Mouse (Mus musculus): Measurements from ENCODE around the gene 4930578C19Rik. TPM values are rescaled to one million over a fixed set of nuclear protein-coding genes. Genes with fewer than 3 reads are reported as not detected.

4930578C19Rik gene
- polyA plus RNA-seq (2016; fragmentation: Nextera tagmentation; extraction: Ambion mirVana), result not detected in 2 replicates

- H3K4me3 ChIP-seq, result no peak within 1 kb of the TSS
- no peak within 1 kb of the TSS for H3K4me2 ChIP-seq
- 66% methylated on average over 8 of the region's 8 CpGs for WGBS
- no peaks in the 10 kb centered on the region for H3K4me1 ChIP-seq (replicated peaks)
- H3K36me3 ChIP-seq, result no peaks in the 10 kb centered on the region
- no peaks in the 10 kb centered on the region for H3K27me3 ChIP-seq (replicated peaks)
- H3K27ac ChIP-seq (ENCODE audit: poor library complexity, severe bottlenecking), result no peak within 1 kb of the TSS
- H3K9ac ChIP-seq, result no peak within 1 kb of the TSS
- no peak for ATAC-seq (ENCODE audit: insufficient number of reproducible peaks, low FRiP score)
- H3K9me3 ChIP-seq (replicated peaks), result no peaks in the 10 kb centered on the region
Observed at GRCm38 (mm10) chrX:18461198-18461601, at the start of gene 4930578C19Rik. 4930578C19Rik (minus strand) TSS chrX:18461397.

- Histone ChIP-seq H3K36me3 (no peaks in the 10 kb centered on the region), H3K27ac (ENCODE audit: poor library complexity, severe bottlenecking) (no peak overlapping the region), H3K4me2 (no peak overlapping the region), H3K9ac (no peak overlapping the region), H3K4me3 (no peak overlapping the region), H3K9me3 (replicated peaks) (no peaks in the 10 kb centered on the region), H3K4me1 (replicated peaks) (no peaks in the 10 kb centered on the region), H3K27me3 (replicated peaks) (no peaks in the 10 kb centered on the region)
- no peak for ATAC-seq (ENCODE audit: insufficient number of reproducible peaks, low FRiP score)
- WGBS, result 65% methylated on average over 1 of the region's 1 CpGs
Observed at GRCm38 (mm10) chrX:18467690-18468089, 6.5 kb upstream of the 4930578C19Rik start.

- no peak for ATAC-seq (ENCODE audit: insufficient number of reproducible peaks, low FRiP score)
- Histone ChIP-seq H3K4me2 (no peak overlapping the region), H3K9ac (no peak overlapping the region), H3K36me3 (no peaks in the 10 kb centered on the region), H3K9me3 (replicated peaks) (no peaks in the 10 kb centered on the region), H3K4me1 (replicated peaks) (no peaks in the 10 kb centered on the region), H3K27me3 (replicated peaks) (no peaks in the 10 kb centered on the region), H3K4me3 (no peak overlapping the region), H3K27ac (ENCODE audit: poor library complexity, severe bottlenecking) (no peak overlapping the region)
- WGBS, result 82% methylated on average over 1 of the region's 1 CpGs
Observed at GRCm38 (mm10) chrX:18462879-18463278, 1.7 kb upstream of the 4930578C19Rik start.

GRCm38 (mm10) chrX:18451559-18451958 is 9.6 kb downstream of the 4930578C19Rik start:
- no peak overlapping the region for H3K4me2 ChIP-seq
- 50% methylated on average over 1 of the region's 1 CpGs for WGBS
- no peaks in the 10 kb centered on the region for H3K36me3 ChIP-seq
- no peak overlapping the region for H3K27ac ChIP-seq (ENCODE audit: poor library complexity, severe bottlenecking)
- H3K4me1 ChIP-seq (replicated peaks), result no peaks in the 10 kb centered on the region
- ATAC-seq (ENCODE audit: insufficient number of reproducible peaks, low FRiP score), result no peak
- H3K4me3 ChIP-seq, result no peak overlapping the region
- H3K9me3 ChIP-seq (replicated peaks), result no peaks in the 10 kb centered on the region
- H3K27me3 ChIP-seq (replicated peaks), result no peaks in the 10 kb centered on the region
- H3K9ac ChIP-seq, result no peak overlapping the region

GRCm38 (mm10) chrX:18442066-18442465 is 19.1 kb downstream of the 4930578C19Rik start:
- Histone ChIP-seq H3K4me2 (no peak overlapping the region), H3K4me3 (no peak overlapping the region), H3K4me1 (replicated peaks) (no peaks in the 10 kb centered on the region), H3K9me3 (replicated peaks) (no peaks in the 10 kb centered on the region), H3K36me3 (no peaks in the 10 kb centered on the region), H3K27me3 (replicated peaks) (no peaks in the 10 kb centered on the region), H3K27ac (ENCODE audit: poor library complexity, severe bottlenecking) (no peak overlapping the region), H3K9ac (no peak overlapping the region)
- 30% methylated on average over 5 of the region's 5 CpGs for WGBS
- no peak for ATAC-seq (ENCODE audit: insufficient number of reproducible peaks, low FRiP score)

GRCm38 (mm10) chrX:18425451-18425850 is 35.7 kb downstream of the 4930578C19Rik start:
- H3K4me3 ChIP-seq, result no peak overlapping the region
- ATAC-seq (ENCODE audit: insufficient number of reproducible peaks, low FRiP score), result no peak
- WGBS, result 69% methylated on average over 3 of the region's 3 CpGs
- no peaks in the 10 kb centered on the region for H3K27me3 ChIP-seq (replicated peaks)
- no peaks in the 10 kb centered on the region for H3K9me3 ChIP-seq (replicated peaks)
- no peak overlapping the region for H3K9ac ChIP-seq
- H3K4me1 ChIP-seq (replicated peaks), result no peaks in the 10 kb centered on the region
- H3K36me3 ChIP-seq, result no peaks in the 10 kb centered on the region
- no peak overlapping the region for H3K4me2 ChIP-seq
- H3K27ac ChIP-seq (ENCODE audit: poor library complexity, severe bottlenecking), result no peak overlapping the region

GRCm38 (mm10) chrX:18423206-18423605 is 38.0 kb downstream of the 4930578C19Rik start:
- no peak overlapping the region for H3K4me2 ChIP-seq

GRCm38 (mm10) chrX:18420161-18420784 is 40.9 kb downstream of the 4930578C19Rik start:
- Histone ChIP-seq H3K4me2 (no peak overlapping the region), H3K9me3 (replicated peaks) (no peaks in the 10 kb centered on the region), H3K36me3 (no peaks in the 10 kb centered on the region), H3K9ac (no peak overlapping the region), H3K4me1 (replicated peaks) (no peaks in the 10 kb centered on the region), H3K27me3 (replicated peaks) (no peaks in the 10 kb centered on the region), H3K4me3 (no peak overlapping the region), H3K27ac (ENCODE audit: poor library complexity, severe bottlenecking) (no peak overlapping the region)
- ATAC-seq (ENCODE audit: insufficient number of reproducible peaks, low FRiP score), result no peak
- 81% methylated on average over 4 of the region's 4 CpGs for WGBS

More at GRCm38 (mm10) chrX:18423206-18423605, 38.0 kb downstream of the 4930578C19Rik start:
- H3K27ac ChIP-seq (ENCODE audit: poor library complexity, severe bottlenecking), result no peak overlapping the region
- H3K4me3 ChIP-seq, result no peak overlapping the region
- no peaks in the 10 kb centered on the region for H3K9me3 ChIP-seq (replicated peaks)
- no peak overlapping the region for H3K9ac ChIP-seq
- 87% methylated on average over 4 of the region's 4 CpGs for WGBS
- no peaks in the 10 kb centered on the region for H3K36me3 ChIP-seq
- no peaks in the 10 kb centered on the region for H3K27me3 ChIP-seq (replicated peaks)
- ATAC-seq (ENCODE audit: insufficient number of reproducible peaks, low FRiP score), result no peak
- no peaks in the 10 kb centered on the region for H3K4me1 ChIP-seq (replicated peaks)

GRCm38 (mm10) chrX:18418977-18419376 is 42.2 kb downstream of the 4930578C19Rik start:
- no peaks in the 10 kb centered on the region for H3K36me3 ChIP-seq
- H3K4me1 ChIP-seq (replicated peaks), result no peaks in the 10 kb centered on the region
- no peaks in the 10 kb centered on the region for H3K9me3 ChIP-seq (replicated peaks)
- H3K27me3 ChIP-seq (replicated peaks), result no peaks in the 10 kb centered on the region
- 31% methylated on average over 1 of the region's 1 CpGs for WGBS
- H3K4me3 ChIP-seq, result no peak overlapping the region
- H3K4me2 ChIP-seq, result no peak overlapping the region
- H3K27ac ChIP-seq (ENCODE audit: poor library complexity, severe bottlenecking), result no peak overlapping the region
- ATAC-seq (ENCODE audit: insufficient number of reproducible peaks, low FRiP score), result no peak
- H3K9ac ChIP-seq, result no peak overlapping the region

- H3K9me3 ChIP-seq (replicated peaks), result no peaks in the 10 kb centered on the region
- WGBS, result 66% methylated on average over 2 of the region's 2 CpGs
- ATAC-seq (ENCODE audit: insufficient number of reproducible peaks, low FRiP score), result no peak
Observed at GRCm38 (mm10) chrX:18414560-18414959, 46.6 kb downstream of the 4930578C19Rik start.

GRCm38 (mm10) chrX:18411071-18411840 is 49.9 kb downstream of the 4930578C19Rik start:
- no peaks in the 10 kb centered on the region for H3K9me3 ChIP-seq (replicated peaks)
- no peak overlapping the region for H3K27ac ChIP-seq (ENCODE audit: poor library complexity, severe bottlenecking)
- H3K9ac ChIP-seq, result no peak overlapping the region
- H3K4me1 ChIP-seq (replicated peaks), result no peaks in the 10 kb centered on the region
- H3K4me2 ChIP-seq, result no peak overlapping the region
- 76% methylated on average over 10 of the region's 10 CpGs for WGBS
- ATAC-seq (ENCODE audit: insufficient number of reproducible peaks, low FRiP score), result no peak
- no peak overlapping the region for H3K4me3 ChIP-seq
- no peaks in the 10 kb centered on the region for H3K36me3 ChIP-seq
- H3K27me3 ChIP-seq (replicated peaks), result no peaks in the 10 kb centered on the region

More at GRCm38 (mm10) chrX:18414560-18414959, 46.6 kb downstream of the 4930578C19Rik start:
- no peaks in the 10 kb centered on the region for H3K4me1 ChIP-seq (replicated peaks)
- H3K36me3 ChIP-seq, result no peaks in the 10 kb centered on the region
- H3K27ac ChIP-seq (ENCODE audit: poor library complexity, severe bottlenecking), result no peak overlapping the region
- no peak overlapping the region for H3K9ac ChIP-seq
- H3K4me2 ChIP-seq, result no peak overlapping the region
- no peaks in the 10 kb centered on the region for H3K27me3 ChIP-seq (replicated peaks)
- H3K4me3 ChIP-seq, result no peak overlapping the region

Data from heart, embryonic 12.5 days (tissue).